Mouse (Mus musculus): ENCODE measurements around the gene Zfp866. TPM values are rescaled to one million over a fixed set of nuclear protein-coding genes. Genes with fewer than 3 reads are reported as not detected.

Zfp866 gene
- polyA plus RNA-seq, 1 experiment, result 14.3 TPM

DNA sequence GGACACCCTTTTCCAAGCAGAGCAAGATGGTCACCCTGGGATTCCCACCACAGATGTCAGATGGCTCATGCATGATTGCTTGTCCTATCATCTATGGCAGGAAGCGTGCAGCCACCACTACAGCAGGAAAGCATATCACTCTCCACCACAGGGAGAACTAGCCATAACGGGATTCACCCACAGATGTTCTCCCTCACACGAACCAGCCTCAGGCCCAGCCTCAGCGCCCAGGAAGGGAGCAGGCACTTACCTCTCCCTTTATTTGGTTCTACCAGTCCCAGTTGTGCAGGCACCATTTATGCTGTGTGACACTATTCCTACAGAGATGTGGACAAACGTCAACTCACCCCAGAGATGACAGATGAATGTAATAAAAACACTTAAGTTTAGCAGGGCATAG lies 1.9 kb downstream of the Zfp866 start:
- no peak overlapping the region for H3K4me3 ChIP-seq (replicated peaks; ENCODE audit: extremely low read depth, low read depth, low read length)
- TF ChIP-seq POLR2A (IDR thresholded peaks at IDR 0.05; ENCODE audit: borderline replicate concordance, extremely low read depth, low read depth, low read length) (no peak), CTCF (IDR thresholded peaks at IDR 0.05; ENCODE audit: insufficient read depth, low read length) (no peak)
- WGBS, result 89% methylated on average over 5 of the region's 5 CpGs
- DNase-seq, result peak; percentile 2
- H3K4me1 ChIP-seq (ENCODE audit: control insufficient read depth, insufficient read depth, low read length), result peaks cover 3% of the 10 kb centered on the region; the same call in 1 of the 2 replicates

DNA sequence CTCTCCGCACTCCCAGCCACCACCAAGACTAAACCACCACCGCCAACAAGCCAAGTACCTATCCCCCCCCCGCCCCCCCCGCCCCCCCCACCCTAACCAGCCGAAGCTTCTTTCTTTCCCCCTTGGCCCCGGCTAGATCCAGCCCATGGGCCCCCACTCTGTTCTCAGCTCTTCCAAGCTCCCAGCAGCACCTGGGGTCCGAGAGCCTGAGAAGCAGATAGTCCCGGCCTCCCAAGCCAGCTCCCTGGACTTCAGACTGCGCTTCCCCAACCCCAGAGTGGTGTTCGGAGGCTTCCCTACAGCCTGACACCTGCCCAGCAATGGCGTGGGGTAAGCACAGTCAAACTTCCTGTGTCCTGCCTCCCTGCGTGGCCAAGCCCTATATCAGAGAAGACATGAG lies 13.9 kb downstream of the Zfp866 start:
- DNase-seq, result no peak
- Histone ChIP-seq H3K4me3 (replicated peaks; ENCODE audit: extremely low read depth, low read depth, low read length) (no peak overlapping the region), H3K4me1 (ENCODE audit: control insufficient read depth, insufficient read depth, low read length) (no peaks in the 10 kb centered on the region; the same call in 1 of the 2 replicates)
- TF ChIP-seq POLR2A (IDR thresholded peaks at IDR 0.05; ENCODE audit: borderline replicate concordance, extremely low read depth, low read depth, low read length), result no peak
- WGBS, result 66% methylated on average over 10 of the region's 12 CpGs

DNA sequence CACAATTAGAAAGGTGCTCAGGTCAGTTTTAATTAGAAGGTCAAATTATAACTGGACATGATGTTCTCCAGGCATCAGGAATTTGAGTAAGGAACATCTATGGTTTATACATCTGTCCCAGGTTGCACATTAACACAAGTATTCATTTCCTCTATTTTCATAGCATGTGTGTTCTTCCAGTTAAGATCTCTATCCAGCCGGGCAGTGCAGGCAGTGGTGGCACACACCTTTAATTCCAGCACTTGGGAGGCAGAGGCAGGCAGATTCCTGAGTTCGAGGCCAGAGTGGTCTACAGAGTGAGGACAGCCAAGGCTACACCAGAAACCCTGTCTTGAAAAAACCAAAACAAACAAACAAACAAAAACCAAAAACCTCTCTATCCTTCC lies 15.8 kb downstream of the Zfp866 start:
- no peak for DNase-seq
- TF ChIP-seq CTCF (IDR thresholded peaks at IDR 0.05; ENCODE audit: insufficient read depth, low read length) (no peak), POLR2A (IDR thresholded peaks at IDR 0.05; ENCODE audit: borderline replicate concordance, extremely low read depth, low read depth, low read length) (no peak)
- 45% methylated on average over 2 of the region's 2 CpGs for WGBS
- Histone ChIP-seq H3K4me3 (replicated peaks; ENCODE audit: extremely low read depth, low read depth, low read length) (no peak overlapping the region), H3K4me1 (ENCODE audit: control insufficient read depth, insufficient read depth, low read length) (peaks cover 4% of the 10 kb centered on the region)

DNA sequence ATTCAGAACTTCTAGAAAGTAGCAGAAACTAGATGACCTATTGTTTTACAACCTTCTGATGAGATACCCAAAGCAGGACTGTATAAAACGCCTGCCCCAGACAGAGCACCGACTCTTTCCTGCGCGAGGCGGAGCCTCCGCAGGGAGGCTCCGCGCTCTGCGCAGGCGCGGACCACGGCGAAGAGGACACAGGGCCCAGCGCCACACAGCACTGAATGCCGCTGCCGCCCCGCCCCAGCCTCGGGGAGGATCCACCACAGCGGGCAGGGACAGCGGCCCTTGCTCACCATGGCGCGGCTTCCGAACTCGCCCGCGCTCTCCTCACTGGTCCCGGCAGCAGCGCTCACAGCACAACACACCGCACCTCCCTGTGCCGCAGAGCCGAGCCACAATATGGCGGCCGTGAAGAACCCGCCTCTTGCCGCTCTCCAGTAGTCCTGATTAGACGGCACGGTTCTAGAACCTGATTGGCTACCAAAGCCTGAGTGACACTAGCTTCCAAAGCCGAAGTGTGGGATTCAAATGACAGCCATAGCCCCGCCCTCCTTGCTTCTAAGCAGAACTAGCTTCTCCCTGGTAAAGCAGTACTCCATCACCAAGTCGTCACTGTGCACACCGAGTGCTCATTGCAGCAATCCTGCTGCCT lies 16.4 kb downstream of the Zfp866 start, which contains the start of gene Gm20422:
Gene Gm20422, minus strand, starts transcription at position 384 of the 646 bp plus-strand sequence.
- TF ChIP-seq POLR2A (IDR thresholded peaks at IDR 0.05; ENCODE audit: borderline replicate concordance, extremely low read depth, low read depth, low read length) (peak; percentile 98), CTCF (IDR thresholded peaks at IDR 0.05; ENCODE audit: insufficient read depth, low read length) (no peak)
- peak; percentile 88 for DNase-seq
- Histone ChIP-seq H3K4me1 (ENCODE audit: control insufficient read depth, insufficient read depth, low read length) (peaks cover 4% of the 10 kb centered on the region), H3K4me3 (replicated peaks; ENCODE audit: extremely low read depth, low read depth, low read length) (peak within 1 kb of the TSS; percentile 93)
- WGBS, result under 1% methylated on average over 41 of the region's 41 CpGs

DNA sequence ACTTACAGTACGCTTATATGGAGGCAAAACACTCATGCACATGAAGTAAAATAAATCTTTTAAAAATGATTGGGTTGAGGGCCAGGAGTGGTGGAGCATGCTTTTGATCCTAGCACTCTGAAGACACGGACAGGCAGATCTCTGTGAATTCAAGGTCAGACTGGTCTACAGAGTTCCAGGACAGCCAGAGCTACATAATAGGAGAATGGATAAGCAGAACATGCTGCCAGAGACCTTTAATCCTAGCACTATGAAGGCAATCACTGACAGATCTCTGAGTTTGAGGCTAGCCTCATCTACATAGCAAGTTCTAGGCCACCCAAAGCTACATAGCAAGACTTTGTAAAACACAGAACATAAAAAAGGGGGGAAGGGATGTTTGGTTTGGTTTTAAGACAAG lies 18.9 kb downstream of the Zfp866 start:
- no peak for DNase-seq
- 84% methylated on average over 2 of the region's 2 CpGs for WGBS
- no peak for TF ChIP-seq CTCF (IDR thresholded peaks at IDR 0.05; ENCODE audit: insufficient read depth, low read length)
- no peak for TF ChIP-seq POLR2A (IDR thresholded peaks at IDR 0.05; ENCODE audit: borderline replicate concordance, extremely low read depth, low read depth, low read length)
- Histone ChIP-seq H3K4me1 (ENCODE audit: control insufficient read depth, insufficient read depth, low read length) (peaks cover 4% of the 10 kb centered on the region), H3K4me3 (replicated peaks; ENCODE audit: extremely low read depth, low read depth, low read length) (no peak overlapping the region)

DNA sequence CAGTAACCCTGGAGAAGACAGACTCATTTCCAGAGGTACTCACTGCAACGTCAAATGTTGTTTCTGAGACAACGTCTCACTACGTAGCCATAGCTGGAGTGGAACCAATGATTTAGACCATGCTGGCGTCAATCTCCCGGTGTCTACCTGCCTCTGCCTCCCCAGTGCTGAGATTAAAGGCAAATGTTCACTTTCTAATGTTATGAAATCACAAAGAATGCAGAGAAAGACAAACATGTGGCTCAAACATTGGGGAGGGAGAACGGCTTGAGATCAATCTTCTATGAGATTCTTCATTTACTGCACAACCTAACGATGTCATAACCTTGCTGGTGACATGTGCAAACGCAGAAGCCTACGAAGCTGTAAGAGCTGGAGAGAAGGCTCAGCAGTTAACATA lies 19.8 kb downstream of the Zfp866 start:
- H3K4me3 ChIP-seq (replicated peaks; ENCODE audit: extremely low read depth, low read depth, low read length), result no peak overlapping the region
- H3K4me1 ChIP-seq (ENCODE audit: control insufficient read depth, insufficient read depth, low read length), result peaks cover 4% of the 10 kb centered on the region
- whole genome bisulfite sequencing, result 75% methylated on average over 9 of the region's 9 CpGs
- DNase-seq, result no peak
- TF ChIP-seq POLR2A (IDR thresholded peaks at IDR 0.05; ENCODE audit: borderline replicate concordance, extremely low read depth, low read depth, low read length) (no peak), CTCF (IDR thresholded peaks at IDR 0.05; ENCODE audit: insufficient read depth, low read length) (no peak)

DNA sequence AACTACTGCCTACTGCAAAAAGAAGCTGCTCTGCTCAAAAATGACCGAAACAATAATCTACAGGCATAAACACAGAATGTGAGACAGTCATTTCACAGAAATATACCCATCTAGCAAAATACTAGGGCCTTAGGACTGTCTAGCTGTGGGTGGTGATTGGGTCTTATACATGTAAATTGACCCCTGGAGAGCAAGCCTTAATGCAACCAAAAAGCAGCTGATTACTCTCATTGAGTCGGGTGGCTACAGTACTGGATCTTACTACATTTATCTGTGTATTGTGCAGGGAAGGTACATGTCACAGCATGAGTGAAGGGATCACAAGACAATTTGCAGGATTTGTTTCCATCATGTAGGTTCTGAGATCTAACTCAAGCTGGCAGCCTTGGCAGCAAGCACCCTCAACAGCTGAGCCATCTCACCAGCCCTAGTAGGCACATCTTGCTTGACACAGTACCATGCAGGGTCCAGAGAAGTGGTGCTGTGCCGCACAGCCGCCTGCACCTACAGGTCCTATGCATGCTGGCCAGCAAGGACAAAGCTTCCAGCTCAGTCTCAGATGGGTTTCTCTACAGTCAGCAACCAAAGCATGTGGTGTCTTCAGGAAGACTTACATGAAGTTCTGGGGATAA lies 29.0 kb downstream of the Zfp866 start:
- no peak overlapping the region for H3K4me3 ChIP-seq (replicated peaks; ENCODE audit: extremely low read depth, low read depth, low read length)
- no peak for TF ChIP-seq CTCF (IDR thresholded peaks at IDR 0.05; ENCODE audit: insufficient read depth, low read length)
- no peak for TF ChIP-seq POLR2A (IDR thresholded peaks at IDR 0.05; ENCODE audit: borderline replicate concordance, extremely low read depth, low read depth, low read length)
- no peak for DNase-seq
- WGBS, result 97% methylated on average over 4 of the region's 4 CpGs
- no peaks in the 10 kb centered on the region for H3K4me1 ChIP-seq (ENCODE audit: control insufficient read depth, insufficient read depth, low read length)

DNA sequence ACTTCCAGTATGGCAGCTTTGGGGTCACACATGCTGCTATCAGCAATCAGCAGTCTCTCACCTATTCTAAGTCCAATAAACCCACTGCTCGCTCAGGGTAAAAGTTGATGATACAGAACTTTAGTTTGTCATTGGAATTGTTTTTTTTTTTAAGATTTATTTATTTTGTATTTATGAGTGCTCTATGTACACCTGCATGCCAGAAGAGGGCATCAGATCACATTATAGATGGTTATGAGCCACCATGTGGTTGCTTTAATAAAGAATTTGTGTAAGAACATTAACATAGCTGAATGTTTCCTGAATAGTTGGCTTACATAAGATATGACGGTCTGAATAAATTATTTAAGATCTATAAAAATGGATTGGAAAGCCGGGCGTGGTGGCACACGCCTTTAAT lies 32.7 kb downstream of the Zfp866 start:
- 90% methylated on average over 5 of the region's 5 CpGs for WGBS

DNA sequence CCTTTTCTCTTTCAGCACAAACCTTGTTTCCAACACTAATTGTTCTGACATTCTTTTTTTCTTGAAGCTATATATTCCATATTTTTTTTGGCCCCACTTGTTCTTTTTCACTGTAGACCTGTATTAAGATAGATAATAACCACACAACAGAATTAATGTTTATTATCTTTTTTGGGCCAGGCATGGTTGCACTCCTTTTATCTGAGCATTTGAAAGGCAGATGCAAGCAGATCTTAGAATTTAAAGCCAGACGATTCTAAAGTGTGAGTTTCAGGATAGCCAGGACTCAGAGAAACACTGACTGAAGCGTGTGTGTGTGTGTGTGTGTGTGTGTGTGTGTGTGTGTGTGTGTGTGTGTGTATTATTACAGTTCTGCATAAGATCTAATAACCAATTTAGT lies 38.5 kb downstream of the Zfp866 start:
- WGBS, result 89% methylated on average over 2 of the region's 2 CpGs
- Histone ChIP-seq H3K4me1 (ENCODE audit: control insufficient read depth, insufficient read depth, low read length) (no peaks in the 10 kb centered on the region), H3K4me3 (replicated peaks; ENCODE audit: extremely low read depth, low read depth, low read length) (no peak overlapping the region)
- TF ChIP-seq POLR2A (IDR thresholded peaks at IDR 0.05; ENCODE audit: borderline replicate concordance, extremely low read depth, low read depth, low read length), result no peak
- no peak for TF ChIP-seq CTCF (IDR thresholded peaks at IDR 0.05; ENCODE audit: insufficient read depth, low read length)
- no peak for DNase-seq

More for the DNA sequence above, 32.7 kb downstream of the Zfp866 start:
- DNase-seq, result no peak
- H3K4me3 ChIP-seq (replicated peaks; ENCODE audit: extremely low read depth, low read depth, low read length), result no peak overlapping the region
- TF ChIP-seq POLR2A (IDR thresholded peaks at IDR 0.05; ENCODE audit: borderline replicate concordance, extremely low read depth, low read depth, low read length) (no peak), CTCF (IDR thresholded peaks at IDR 0.05; ENCODE audit: insufficient read depth, low read length) (no peak)
- no peaks in the 10 kb centered on the region for H3K4me1 ChIP-seq (ENCODE audit: control insufficient read depth, insufficient read depth, low read length)
